Mouse (Mus musculus) olfactory bulb, adult 2 months (tissue): ENCODE measurements around the gene Tcea3. TPM values are rescaled to one million over a fixed set of nuclear protein-coding genes. Genes with fewer than 3 reads are reported as not detected.

Experiments
- H3K27ac ChIP-seq: fragments of 200-500 bp; 2 replicates; pipeline ENCODE4 v1.5.1; 2012; ENCODE audit warnings: low read depth, low read length; ENCODE audit not compliant: insufficient read depth
- H3K4me1 ChIP-seq: fragments of 200-500 bp; 2 replicates; pipeline ENCODE4 v1.6.1; 2012; ENCODE audit warnings: low read length; ENCODE audit not compliant: control insufficient read depth, insufficient read depth
- H3K4me3 ChIP-seq: fragments of 200-500 bp; 2 replicates; pipeline ENCODE4 v1.5.1; 2012; ENCODE audit warnings: mild to moderate bottlenecking, low read depth, low read length, moderate library complexity; ENCODE audit not compliant: insufficient read depth
- CTCF ChIP-seq: fragments of 200-500 bp; IDR thresholded peaks from 2 replicates; pipeline ENCODE4 v1.5.1; 2012; ENCODE audit warnings: low read depth, mild to moderate bottlenecking, low read length, moderate library complexity; ENCODE audit not compliant: insufficient read depth
- POLR2A ChIP-seq: fragments of 200-500 bp; IDR thresholded peaks from 2 replicates; pipeline ENCODE4 v1.6.1; 2012; ENCODE audit warnings: mild to moderate bottlenecking, low read depth, low read length, moderate library complexity; ENCODE audit not compliant: insufficient read depth
- WGBS: fragments of 180-500 bp; shearing (Covaris S2); methylation state at CpG from one replicate; pipeline ENCODE4 v1.1.7; 2018; 5-methylcytosine and 5-hydroxymethylcytosine counted together
- polyA plus RNA-seq: library from polyadenylated mRNA; stranded (reverse); fragments of >200 nt; gene quantifications from 2 replicates; pipeline ENCODE4 v1.2.4, GENCODE M21; 2012; ENCODE audit warnings: low replicate concordance; ENCODE audit not compliant: missing spikeins, insufficient read depth, insufficient read length

The Tcea3 gene
- polyA plus RNA-seq, 1 experiment = not detected

DNA sequence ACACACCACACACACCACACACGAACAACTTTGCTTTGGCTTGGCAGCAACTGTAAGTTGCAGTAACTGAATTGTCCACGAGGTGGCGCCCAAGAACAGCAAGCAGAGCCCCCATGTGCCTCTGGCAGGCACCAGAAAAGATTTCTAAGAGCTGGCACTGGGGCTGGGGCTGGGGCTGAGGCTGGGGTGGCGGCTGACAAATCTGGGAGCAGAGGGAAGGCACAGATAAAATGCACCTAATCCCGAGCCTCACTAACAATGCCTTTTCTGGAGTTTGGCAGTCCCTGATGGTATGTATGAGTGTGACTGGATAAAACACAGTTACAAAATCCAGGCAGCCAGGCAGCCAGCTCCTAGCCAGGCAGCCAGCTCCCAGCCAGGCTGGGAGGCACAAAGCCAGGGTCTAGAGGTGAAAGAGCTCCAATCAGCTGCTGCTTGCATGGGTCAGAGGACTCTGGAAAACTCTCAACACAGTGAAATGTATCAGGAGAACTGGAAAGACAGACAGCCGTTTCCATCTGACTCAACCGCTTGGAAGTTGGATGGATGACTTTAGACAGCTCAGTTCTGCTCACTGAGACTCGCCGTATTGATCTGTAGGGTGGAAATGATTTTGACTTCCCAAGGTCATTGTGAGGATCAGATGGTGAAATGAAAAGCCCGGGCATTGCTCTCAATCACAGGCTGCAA lies 13.1 kb downstream of the Tcea3 start:
- Histone ChIP-seq H3K27ac (no peak overlapping the region), H3K4me1 (peaks cover 4% of the 10 kb centered on the region; the same call in 1 of the 2 replicates), H3K4me3 (no peak overlapping the region)
- TF ChIP-seq CTCF = peak; percentile 77
- no peak for TF ChIP-seq POLR2A
- 40% methylated on average over 10 of the region's 10 CpGs for WGBS

DNA sequence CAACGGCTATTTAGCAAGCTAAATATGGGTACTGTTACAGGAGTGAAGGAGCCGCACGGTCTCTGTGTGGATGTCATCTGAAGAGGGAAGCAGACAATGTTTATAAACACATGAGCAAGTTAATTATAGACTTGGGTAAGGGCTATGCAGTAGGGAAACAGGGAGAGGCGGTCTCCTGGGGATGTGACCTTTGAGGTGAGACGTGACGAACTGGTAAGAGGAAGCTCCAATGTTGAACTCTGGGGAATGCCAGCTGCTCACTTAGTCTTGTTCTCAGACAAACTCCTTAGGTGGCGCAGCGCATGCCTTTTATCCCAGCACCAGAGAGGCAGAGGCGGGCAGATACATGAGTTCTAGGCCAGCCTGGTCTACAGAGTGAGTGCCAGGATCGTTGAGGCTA lies 14.4 kb downstream of the Tcea3 start:
- peaks cover 4% of the 10 kb centered on the region; the same call in 1 of the 2 replicates for H3K4me1 ChIP-seq
- no peak overlapping the region for H3K4me3 ChIP-seq
- WGBS = 60% methylated on average over 10 of the region's 10 CpGs
- no peak overlapping the region for H3K27ac ChIP-seq
- TF ChIP-seq POLR2A = no peak
- no peak for TF ChIP-seq CTCF

DNA sequence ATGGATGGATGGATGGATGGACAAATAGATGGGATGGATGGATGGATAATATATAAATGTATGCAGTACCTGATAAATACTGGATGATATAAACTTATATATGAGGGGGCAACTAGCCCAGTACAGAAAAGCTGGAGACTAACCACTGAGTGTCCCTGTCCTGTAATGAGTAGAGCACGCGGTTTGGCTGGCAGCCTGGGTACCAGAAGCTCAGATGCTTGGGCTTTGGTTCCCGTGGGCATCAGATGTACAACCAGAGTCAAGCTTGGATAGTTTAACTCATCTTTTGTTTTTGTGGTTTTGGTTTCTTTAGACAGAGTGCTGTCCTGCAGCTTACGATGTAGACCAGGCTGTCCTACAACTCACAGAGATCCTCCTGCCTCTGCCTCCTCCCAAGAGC lies 16.0 kb downstream of the Tcea3 start:
- TF ChIP-seq POLR2A = no peak
- no peak for TF ChIP-seq CTCF
- H3K4me3 ChIP-seq = no peak overlapping the region
- 92% methylated on average over 4 of the region's 4 CpGs for WGBS
- no peak overlapping the region for H3K27ac ChIP-seq
- peaks cover 4% of the 10 kb centered on the region; the same call in 1 of the 2 replicates for H3K4me1 ChIP-seq

DNA sequence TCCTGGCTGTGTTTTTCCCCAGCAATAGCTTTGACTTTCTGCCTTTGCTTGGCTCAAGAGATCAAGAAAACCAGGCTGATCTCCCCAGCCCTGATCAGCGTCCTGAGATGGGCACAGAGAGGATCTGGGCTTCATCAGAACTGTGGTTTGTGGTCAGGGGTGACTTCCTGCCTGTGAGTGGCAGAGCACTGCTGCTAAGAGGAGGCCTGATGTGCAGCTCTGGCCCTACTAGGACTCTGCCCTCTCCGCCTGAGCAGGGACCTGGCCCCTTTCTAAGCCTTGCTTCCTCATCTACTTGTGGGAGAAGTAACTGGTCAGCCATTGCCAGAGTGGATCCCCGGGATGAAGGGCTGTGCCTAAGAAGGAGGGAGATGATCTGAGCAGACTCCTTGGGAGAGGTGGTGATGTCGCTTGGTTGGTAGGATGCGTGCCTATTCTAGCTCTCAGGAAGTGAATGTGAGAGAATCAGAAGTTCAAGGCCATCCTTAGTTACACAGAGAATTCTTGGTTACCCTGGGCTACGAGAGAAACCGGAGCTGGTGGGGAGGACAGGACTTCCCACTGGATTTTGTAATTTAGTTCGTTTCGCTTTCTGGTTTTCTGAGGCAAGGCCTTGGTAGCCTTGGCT lies 19.3 kb downstream of the Tcea3 start:
- Histone ChIP-seq H3K4me1 (no peaks in the 10 kb centered on the region), H3K4me3 (no peak overlapping the region), H3K27ac (no peak overlapping the region)
- no peak for TF ChIP-seq CTCF
- TF ChIP-seq POLR2A = no peak
- 89% methylated on average over 9 of the region's 9 CpGs for WGBS

DNA sequence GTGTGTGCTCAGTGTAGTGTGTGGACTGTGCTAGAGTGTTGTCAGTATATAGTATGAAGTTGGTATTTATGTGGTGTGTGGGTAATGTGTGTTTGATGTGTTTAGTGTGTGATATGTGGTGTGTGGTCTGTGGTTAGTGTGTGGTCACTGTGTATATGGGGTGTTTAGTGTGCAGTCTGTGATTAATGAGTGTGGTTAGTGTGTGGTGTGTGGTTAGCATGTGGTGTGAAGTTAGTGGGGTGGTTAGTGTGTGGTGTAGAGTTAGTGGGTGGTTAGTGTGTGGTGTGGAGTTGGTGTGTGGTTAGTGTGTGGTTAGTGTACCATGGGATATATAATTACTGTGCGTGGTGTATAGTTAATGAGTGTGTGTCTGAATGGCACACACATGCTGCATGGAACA lies 21.4 kb downstream of the Tcea3 start:
- H3K4me3 ChIP-seq = no peak overlapping the region
- no peaks in the 10 kb centered on the region for H3K4me1 ChIP-seq
- no peak for TF ChIP-seq CTCF
- TF ChIP-seq POLR2A = no peak
- H3K27ac ChIP-seq = no peak overlapping the region
- WGBS = 67% methylated on average over 1 of the region's 1 CpGs

DNA sequence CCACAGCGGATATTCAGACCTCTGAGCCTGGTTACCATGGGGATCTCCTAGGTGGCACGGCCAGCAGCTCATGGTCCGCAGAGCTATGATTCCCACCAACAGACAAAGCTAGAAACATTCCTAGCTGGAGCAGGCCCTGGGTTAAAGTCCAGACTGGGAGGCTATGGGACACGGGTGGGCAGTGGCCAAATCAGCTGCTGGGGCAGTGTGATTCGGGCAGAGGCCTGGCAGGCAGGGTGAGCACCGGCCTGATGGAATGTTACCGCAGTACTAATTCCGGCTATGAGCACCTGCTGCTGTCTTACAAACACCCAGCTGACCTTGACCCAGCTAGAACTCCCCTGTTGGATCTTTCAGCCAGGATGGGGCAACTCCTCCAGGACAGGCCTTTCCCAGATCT lies 23.1 kb downstream of the Tcea3 start:
- 84% methylated on average over 8 of the region's 8 CpGs for WGBS
- no peak overlapping the region for H3K27ac ChIP-seq
- no peaks in the 10 kb centered on the region for H3K4me1 ChIP-seq
- TF ChIP-seq CTCF (no peak), POLR2A (no peak)
- H3K4me3 ChIP-seq = no peak overlapping the region

DNA sequence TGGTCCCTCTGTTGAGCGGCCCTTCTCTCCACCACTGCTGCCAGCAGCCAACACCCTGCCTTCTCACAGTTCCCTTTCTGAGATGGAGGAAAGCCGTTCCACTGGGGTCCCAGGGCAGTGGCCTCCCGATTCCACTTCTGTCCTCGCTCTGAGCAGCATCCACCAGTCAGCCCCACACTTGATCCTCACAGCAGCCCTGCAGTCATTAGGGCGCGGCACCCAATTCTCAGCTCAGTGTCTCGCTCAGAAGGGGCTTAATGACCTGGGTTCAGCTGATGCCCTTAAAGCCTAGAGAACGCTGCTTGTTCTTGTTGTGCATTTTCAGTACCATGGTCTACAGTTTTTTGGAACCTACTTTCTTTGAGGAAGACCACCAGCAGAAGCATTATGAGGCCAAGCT lies 33.6 kb downstream of the Tcea3 start:
- Histone ChIP-seq H3K4me3 (no peak overlapping the region), H3K27ac (no peak overlapping the region), H3K4me1 (peaks cover 8% of the 10 kb centered on the region; the same call in 1 of the 2 replicates)
- WGBS = 98% methylated on average over 8 of the region's 8 CpGs
- TF ChIP-seq CTCF = no peak
- no peak for TF ChIP-seq POLR2A

DNA sequence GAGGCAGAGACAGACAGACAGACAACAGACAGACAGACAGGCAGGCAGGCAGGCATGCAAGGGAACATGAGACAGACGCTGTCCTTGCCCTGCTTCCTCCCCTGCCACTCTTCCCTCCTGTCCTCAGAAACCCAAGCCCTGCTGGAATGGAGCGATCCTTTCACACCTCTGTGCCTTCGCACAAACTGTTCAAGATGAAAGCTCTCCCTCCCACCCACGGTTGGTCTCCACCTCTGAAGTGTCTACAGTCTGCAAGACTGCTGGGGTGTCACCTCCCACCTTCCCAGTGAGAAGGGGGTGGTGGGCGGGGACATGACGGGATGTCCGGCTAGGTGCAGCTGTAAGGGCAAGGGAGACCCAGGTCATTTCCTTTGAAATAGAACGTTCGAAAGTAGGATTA lies 34.1 kb downstream of the Tcea3 start:
- TF ChIP-seq CTCF = no peak
- no peak for TF ChIP-seq POLR2A
- WGBS = 73% methylated on average over 9 of the region's 9 CpGs
- no peak overlapping the region for H3K27ac ChIP-seq
- H3K4me1 ChIP-seq = peaks cover 8% of the 10 kb centered on the region; the same call in 1 of the 2 replicates
- no peak overlapping the region for H3K4me3 ChIP-seq

DNA sequence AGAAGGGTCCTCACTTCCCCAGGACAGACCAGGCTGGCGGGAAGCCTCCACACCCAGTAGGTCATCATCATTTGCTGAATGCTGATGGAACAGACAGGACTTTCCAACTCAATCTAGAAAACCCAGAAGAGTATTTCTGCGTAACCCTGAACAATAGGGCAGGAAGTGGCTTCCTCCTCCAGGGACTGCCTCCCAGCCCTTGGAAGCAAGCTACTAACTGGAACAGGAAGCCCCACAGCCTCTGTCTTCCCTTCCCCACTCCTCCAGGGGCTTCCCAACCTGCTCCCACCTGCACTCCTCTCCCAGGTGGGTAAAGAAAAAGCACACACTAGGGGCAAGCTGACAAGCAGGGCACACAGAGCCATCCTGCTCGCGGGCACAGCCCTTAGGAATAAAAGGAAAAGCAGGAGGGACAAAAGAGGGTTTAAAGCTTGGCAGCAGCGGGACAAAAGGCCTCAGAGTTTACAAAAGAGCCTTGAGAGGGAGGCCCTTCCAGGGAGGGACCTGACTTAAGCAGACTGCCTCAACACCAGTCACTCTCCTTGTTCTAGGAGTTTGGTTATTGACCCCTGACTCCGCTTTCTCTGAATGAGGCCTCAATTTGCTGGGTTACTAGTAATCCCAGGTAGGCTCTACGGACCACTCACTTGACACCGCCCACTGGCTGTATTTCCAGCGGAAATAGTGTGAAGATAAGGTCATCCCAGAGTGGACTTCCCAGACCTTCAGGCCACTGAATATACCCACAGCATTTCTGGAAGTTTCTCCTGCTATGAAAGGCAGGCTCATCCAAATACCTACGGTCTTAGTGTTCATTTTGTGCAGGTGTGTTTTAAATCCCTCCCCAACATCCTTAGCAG lies 35.3 kb downstream of the Tcea3 start:
- H3K4me3 ChIP-seq = no peak overlapping the region
- 59% methylated on average over 10 of the region's 10 CpGs for WGBS
- no peak for TF ChIP-seq CTCF
- no peak for TF ChIP-seq POLR2A
- no peak overlapping the region for H3K27ac ChIP-seq
- H3K4me1 ChIP-seq = peaks cover 8% of the 10 kb centered on the region; the same call in 1 of the 2 replicates
